Mouse (Mus musculus) Patski (cell line): ENCODE data around the gene Rsc1a1. TPM values are rescaled to one million over a fixed set of nuclear protein-coding genes. Genes with fewer than 3 reads are reported as not detected.

ENCODE experiments used
- ATAC-seq: fragments of 100-300 bp; one replicate; pipeline ENCODE4 v1.8.0; 2021
- CTCF ChIA-PET: fragments of 350-600 bp; sonication (Branson Sonifier 250); formaldehyde crosslinking; loops from one replicate; lab custom pipeline; 2022; ENCODE audit warnings: inconsistent platforms; lab: Charles Lee
- POLR2A ChIA-PET: fragments of 350-600 bp; sonication (Branson Sonifier 250); formaldehyde crosslinking; loops from one replicate; lab custom pipeline; 2022; ENCODE audit warnings: antibody characterized with exemption, inconsistent platforms; lab: Charles Lee
- DNase-seq: peaks from one replicate; pipeline ENCODE4 v3.0.0-alpha.2; 2011; ENCODE audit warnings: low read depth, low spot score
- H3K27me3 ChIP-seq: fragments of 371-371 bp; one replicate; pipeline ENCODE4 v1.5.1; 2021
- CTCF ChIP-seq: fragments of 100-300 bp; IDR thresholded peaks from one replicate; pipeline ENCODE4 v1.5.1; 2021
- in situ Hi-C: fragments of 300-500 bp; cut with MboI; formaldehyde crosslinking; loops from 3 replicates; pipeline ENCODE4 v1.11.1; 2018; ENCODE audit warnings: low pct_unique_long_range_greater_than_20kb, mixed read lengths
- polyA plus RNA-seq: library from polyadenylated mRNA; unstranded; gene quantifications from one replicate; pipeline ENCODE4 v1.2.3, GENCODE M21; 2021

The Rsc1a1 gene
- polyA plus RNA-seq, 1 experiment from 2014 or later = 4.7 TPM

GRCm38 (mm10) chr4:141722731-141723672 is 37.6 kb upstream of the Rsc1a1 start, which contains the start of gene Ddi2:
Gene Ddi2, minus strand, starts transcription at chr4:141723419.
- DNase-seq (no peak), ATAC-seq (peak; percentile 88)
- TF ChIP-seq CTCF = no peak
- no peaks in the 10 kb centered on the region for H3K27me3 ChIP-seq
- ChIA-PET CTCF (interaction anchor here (1.3 kb wide), 1 partner anchor 53 kb away, joined by 3 read pairs; no protein-coding TSS in a partner anchor), POLR2A (interaction anchor here (0.6 to 1.3 kb wide), 2 partner anchors 12 to 463 kb away, joined by 3 to 4 read pairs; no protein-coding TSS in a partner anchor)
- in situ Hi-C loops = no loop called here

- TF ChIP-seq CTCF = no peak
- in situ Hi-C loops = no loop called here
- ChIA-PET POLR2A (interaction anchor here (0.6 to 1.2 kb wide), 2 partner anchors 33 to 124 kb away, joined by 3 read pairs; no protein-coding TSS in a partner anchor), CTCF (interaction anchor here (1.5 kb wide), 1 partner anchor 8 kb away, joined by 5 read pairs; no protein-coding TSS in a partner anchor)
- H3K27me3 ChIP-seq = no peaks in the 10 kb centered on the region
- no peak for ATAC-seq
- DNase-seq = no peak
Observed at GRCm38 (mm10) chr4:141721961-141722360, 36.6 kb upstream of the Rsc1a1 start.

- no peak for TF ChIP-seq CTCF
- ATAC-seq = no peak
- CTCF ChIA-PET = interaction anchor here (1.5 to 1.6 kb wide), 3 partner anchors 9 to 22 kb away, joined by 4 to 5 read pairs (median 5); no protein-coding TSS in a partner anchor
- DNase-seq = no peak
- in situ Hi-C loops = no loop called here
- POLR2A ChIA-PET = interaction anchor here (1.2 kb wide), 1 partner anchor 32 kb away, joined by 3 read pairs; no protein-coding TSS in a partner anchor
- H3K27me3 ChIP-seq = no peaks in the 10 kb centered on the region
Observed at GRCm38 (mm10) chr4:141720761-141721523, 35.5 kb upstream of the Rsc1a1 start.

- in situ Hi-C loops = loop anchor here (10.0 kb wide), 1 partner anchor 105 kb away; the partner anchor contains the start of gene Tmem82
- CTCF ChIA-PET = no interaction called here
- H3K27me3 ChIP-seq = no peaks in the 10 kb centered on the region
- POLR2A ChIA-PET = no interaction called here
- no peak for ATAC-seq
- TF ChIP-seq CTCF = no peak
- no peak for DNase-seq
Observed at GRCm38 (mm10) chr4:141719304-141719703, 33.9 kb upstream of the Rsc1a1 start.

- ChIA-PET CTCF (no interaction called here), POLR2A (no interaction called here)
- DNase-seq (no peak), ATAC-seq (no peak)
- TF ChIP-seq CTCF = no peak
- in situ Hi-C loops = loop anchor here (10.0 kb wide), 1 partner anchor 103 kb away; the partner anchor contains the start of gene Tmem82
- H3K27me3 ChIP-seq = no peaks in the 10 kb centered on the region
Observed at GRCm38 (mm10) chr4:141717633-141718032, 32.2 kb upstream of the Rsc1a1 start.

- TF ChIP-seq CTCF = no peak
- ATAC-seq = no peak
Observed at GRCm38 (mm10) chr4:141715027-141715426, 29.6 kb upstream of the Rsc1a1 start.

GRCm38 (mm10) chr4:141713598-141714142 is 28.3 kb upstream of the Rsc1a1 start:
- no peaks in the 10 kb centered on the region for H3K27me3 ChIP-seq
- CTCF ChIA-PET = no interaction called here
- ATAC-seq = no peak
- no peak for DNase-seq
- POLR2A ChIA-PET = no interaction called here
- in situ Hi-C loops = loop anchor here (10.0 kb wide), 1 partner anchor 99 kb away; the partner anchor contains the start of gene Tmem82
- TF ChIP-seq CTCF = no peak

More at GRCm38 (mm10) chr4:141715027-141715426, 29.6 kb upstream of the Rsc1a1 start:
- POLR2A ChIA-PET = no interaction called here
- no peaks in the 10 kb centered on the region for H3K27me3 ChIP-seq
- in situ Hi-C loops = loop anchor here (10.0 kb wide), 1 partner anchor 100 kb away; the partner anchor contains the start of gene Tmem82
- no peak for DNase-seq
- CTCF ChIA-PET = no interaction called here

- TF ChIP-seq CTCF = no peak
- no peaks in the 10 kb centered on the region for H3K27me3 ChIP-seq
- DNase-seq = no peak
- CTCF ChIA-PET = interaction anchor here (1.7 kb wide), 1 partner anchor 9 kb away, joined by 4 read pairs; no protein-coding TSS in a partner anchor
- no peak for ATAC-seq
- POLR2A ChIA-PET = no interaction called here
- in situ Hi-C loops = loop anchor here (10.0 kb wide), 1 partner anchor 96 kb away; the partner anchor contains the start of gene Tmem82
Observed at GRCm38 (mm10) chr4:141711250-141711649, 25.9 kb upstream of the Rsc1a1 start.

GRCm38 (mm10) chr4:141708971-141709370 is 23.6 kb upstream of the Rsc1a1 start:
- CTCF ChIA-PET = no interaction called here

More at GRCm38 (mm10) chr4:141708971-141709370, 23.6 kb upstream of the Rsc1a1 start:
- no peak for DNase-seq
- no peak for TF ChIP-seq CTCF
- POLR2A ChIA-PET = no interaction called here
- in situ Hi-C loops = no loop called here
- H3K27me3 ChIP-seq = no peaks in the 10 kb centered on the region
- ATAC-seq = no peak
